In genomic region chr5:116243622-116244021, GRCm38 (mm10) we compare ENCODE assay signal across 14 mouse cellular contexts. TPM values are rescaled to one million over a fixed set of nuclear protein-coding genes. Genes with fewer than 3 reads are reported as not detected.
"Had no signal": no experiment of that assay in that cellular context is flagged by ENCODE, and none has a peak within 500 bp of the region (broad histone marks: within the 10 kb centered on the region; RNA-seq: fewer than 3 reads in every experiment).

No protein-coding gene starts in this region.

- DNase-seq: kidney, adult 18-20 months; kidney, adult 9 months; kidney, postnatal 14 days; kidney, postnatal 4 days; liver, postnatal 0 days; lung, postnatal 36 days; midbrain, embryonic 14.5 days; thymus, postnatal 25 days had no signal

- ATAC-seq: inflammation-experienced regulatory T-cells, adult 6 months; intestine, embryonic 16.5 days; liver, postnatal 0 days had no signal

- H3K4me2 ChIP-seq: liver, embryonic 11.5 days; midbrain, embryonic 11.5 days had no signal

- H3K9ac ChIP-seq: liver, embryonic 14.5 days; liver, postnatal 0 days had no signal

- H3K27ac ChIP-seq: liver, embryonic 14.5 days had no signal

RNA-seq across cellular contexts. Expression of gene Ccdc60, which starts 45.2 kb away (rescaled TPM):
- polyA plus RNA-seq: liver, postnatal 0 days; spleen, adult 2 months had no signal
